Mouse (Mus musculus) C2C12 (cell line): ENCODE data around the gene Zfp652.

Experiments used
- CTCF ChIP-seq: IDR thresholded peaks from one replicate; pipeline ENCODE4 v1.5.1; 2011; ENCODE audit not compliant: control insufficient read depth, insufficient read depth, insufficient read length
- FOSL1 ChIP-seq: IDR thresholded peaks from one replicate; pipeline ENCODE4 v1.8.0; 2011; ENCODE audit warnings: mild to moderate bottlenecking, low read length; ENCODE audit not compliant: poor library complexity, insufficient read depth, severe bottlenecking
- MAX ChIP-seq: IDR thresholded peaks from one replicate; pipeline ENCODE4 v1.6.1; 2011; ENCODE audit warnings: mild to moderate bottlenecking, control low read depth
- USF1 ChIP-seq: IDR thresholded peaks from one replicate; pipeline ENCODE4 v1.6.1; 2011; ENCODE audit warnings: low read depth, mild to moderate bottlenecking, control low read depth, moderate library complexity

- TF ChIP-seq CTCF = no peak
- no peak for TF ChIP-seq MAX
- TF ChIP-seq FOSL1 = no peak
- no peak for TF ChIP-seq USF1
These were observed 56.7 kb downstream of the Zfp652 start for GRCm38 (mm10) chr11:95769208-95769607.
